ENCODE assay signal across 13 mouse cellular contexts in genomic region chr13:97064413-97064812, GRCm38 (mm10). TPM values are rescaled to one million over a fixed set of nuclear protein-coding genes. Genes with fewer than 3 reads are reported as not detected.
A peak's percentile ranks its signal among the peaks of the same experiment; 100 is the strongest.
DNase-seq lines count a peak whose midpoint lies in the region; ATAC-seq and TF ChIP-seq lines count a peak whose summit lies in the region.
"Had no signal": no experiment of that assay in that cellular context is flagged by ENCODE, and none has a peak within 500 bp of the region (broad histone marks: within the 10 kb centered on the region; RNA-seq: fewer than 3 reads in every experiment).

No protein-coding gene starts in this region.

- H3K4me2 ChIP-seq in hindbrain, embryonic 14.5 days (replicated peaks) = peak overlapping the region; percentile 12; the same call in 1 of the 2 replicates

- no peak overlapping the region for H3K27ac ChIP-seq in hindbrain, embryonic 14.5 days
- H3K27ac ChIP-seq in cerebellum, adult 2 months (ENCODE audit: insufficient read depth, low read length) = no peak overlapping the region

- no peak for DNase-seq in hindbrain, embryonic 14.5 days (ENCODE audit: low spot score)
- no peak for DNase-seq in cerebellum, adult 2 months
- no peak for DNase-seq in left cerebral cortex, postnatal 4 days
- DNase-seq: cerebellum, adult 18-20 months; heart, postnatal 10 days had no signal

- peaks cover 78% of the 10 kb centered on the region for H3K4me1 ChIP-seq in erythroblast, embryonic 14.5 days (ENCODE audit: control insufficient read depth)
- peaks cover 60% of the 10 kb centered on the region for H3K4me1 ChIP-seq in megakaryocyte, embryonic 14.5 days
- no peaks in the 10 kb centered on the region for H3K4me1 ChIP-seq in hindbrain, embryonic 14.5 days (replicated peaks; ENCODE audit: control insufficient read depth, insufficient read depth, low read length)
- H3K4me1 ChIP-seq in cerebellum, adult 2 months (ENCODE audit: control insufficient read depth, insufficient read depth, low read length) = no peaks in the 10 kb centered on the region; the same call in 1 of the 2 replicates

- 65% methylated on average over 3 of the region's 3 CpGs for WGBS in hindbrain, embryonic 14.5 days
- WGBS in cerebellum, adult 2 months = 43% methylated on average over 3 of the region's 3 CpGs

- H3K9me3 ChIP-seq in erythroblast, embryonic 14.5 days (ENCODE audit: control insufficient read depth, low read length) = no peaks in the 10 kb centered on the region
- peaks cover 20% of the 10 kb centered on the region for H3K9me3 ChIP-seq in megakaryocyte, embryonic 14.5 days
- H3K9me3 ChIP-seq in hindbrain, embryonic 14.5 days (ENCODE audit: control insufficient read depth, low read length) = no peaks in the 10 kb centered on the region

- H3K36me3 ChIP-seq in erythroblast, embryonic 14.5 days (ENCODE audit: control insufficient read depth) = no peaks in the 10 kb centered on the region; the same call in 1 of the 2 replicates
- H3K36me3 ChIP-seq in megakaryocyte, embryonic 14.5 days (replicated peaks; ENCODE audit: low read length) = peaks cover 9% of the 10 kb centered on the region
- no peaks in the 10 kb centered on the region for H3K36me3 ChIP-seq in hindbrain, embryonic 14.5 days (replicated peaks; ENCODE audit: control insufficient read depth, insufficient read depth)

- intact Hi-C loops in left cerebral cortex, postnatal 4 days (cut with DNase I) = no loop called here

- H3K27me3 ChIP-seq in erythroblast, embryonic 14.5 days (ENCODE audit: control insufficient read depth) = no peaks in the 10 kb centered on the region
- peaks cover 10% of the 10 kb centered on the region for H3K27me3 ChIP-seq in megakaryocyte, embryonic 14.5 days (replicated peaks)
- peaks cover 9% of the 10 kb centered on the region; the same call in 1 of the 2 replicates for H3K27me3 ChIP-seq in hindbrain, embryonic 14.5 days (ENCODE audit: control insufficient read depth, insufficient read depth, low read length)
- peaks cover 5% of the 10 kb centered on the region; the same call in 1 of the 2 replicates for H3K27me3 ChIP-seq in cerebellum, adult 2 months (ENCODE audit: control insufficient read depth, insufficient read depth, low read length)

- TF ChIP-seq POLR2A in cerebellum, adult 2 months (IDR thresholded peaks at IDR 0.05; ENCODE audit: borderline replicate concordance, insufficient read depth, low read length) = no peak

- no peak overlapping the region for H3K9ac ChIP-seq in hindbrain, embryonic 14.5 days

- H3K4me3 ChIP-seq in erythroblast, embryonic 14.5 days (replicated peaks) = peak overlapping the region; percentile 51
- peak overlapping the region; percentile 75 for H3K4me3 ChIP-seq in megakaryocyte, embryonic 14.5 days (replicated peaks)
- H3K4me3 ChIP-seq in hindbrain, embryonic 14.5 days (replicated peaks; ENCODE audit: low read length) = no peak overlapping the region
- H3K4me3 ChIP-seq in cerebellum, adult 2 months (replicated peaks; ENCODE audit: insufficient read depth, low read depth, low read length) = no peak overlapping the region

- ATAC-seq in erythroblast, adult 5-6 weeks (replicated peaks; ENCODE audit: low FRiP score, poor library complexity, severe bottlenecking) = no peak
- ATAC-seq in megakaryocyte, adult 5-6 weeks (ENCODE audit: poor library complexity, severe bottlenecking) = no peak
- ATAC-seq in hindbrain, embryonic 14.5 days (ENCODE audit: low FRiP score) = no peak
- peak; percentile 30 for ATAC-seq in megakaryocyte progenitor cell, adult 5-6 weeks (replicated peaks; ENCODE audit: poor library complexity)

- TF ChIP-seq CTCF in cerebellum, adult 2 months (IDR thresholded peaks at IDR 0.05; ENCODE audit: borderline replicate concordance, insufficient read depth, low read depth, low read length) = no peak

RNA-seq across cellular contexts. Expression of gene Fam169a, which starts 2.7 kb away (rescaled TPM):
- polyA plus RNA-seq in erythroblast, embryonic 14.5 days (2012) = 0.01 and 0.04 TPM in 2 replicates
- total RNA-seq in erythroblast, adult 5-6 weeks (2015; ENCODE audit: low replicate concordance) = under 0.01 and 1.7 TPM in 2 replicates
- 0.56 and 2.3 TPM in 2 replicates for total RNA-seq in erythroblast, adult 5-6 weeks (2017; ENCODE audit: low replicate concordance)
- polyA plus RNA-seq in megakaryocyte, embryonic 14.5 days (2012; ENCODE audit: insufficient read depth, low replicate concordance) = 0.25 TPM in 1 of 2 replicates, not detected in the other
- total RNA-seq in megakaryocyte, adult 5-6 weeks (2015) = 0.05 TPM in 1 of 2 replicates, not detected in the other
- 0.20 and 0.29 TPM in 2 replicates for total RNA-seq in megakaryocyte, adult 5-6 weeks (2017)
- polyA plus RNA-seq in hindbrain, embryonic 14.5 days (2014; fragmentation: Nextera tagmentation; extraction: Ambion mirVana) = 38.3 and 46.3 TPM in 2 replicates
- 0.10 TPM in 1 of 2 replicates, not detected in the other for total RNA-seq in megakaryocyte progenitor cell, adult 5-6 weeks (2015)
- total RNA-seq in megakaryocyte progenitor cell, adult 5-6 weeks (2017) = 0.17 and 0.44 TPM in 2 replicates
- polyA plus RNA-seq in cerebellum, adult 2 months (2012; rRNA removed) = 11.0 and 11.9 TPM in 2 replicates
- 10 to 100 TPM; 36.6 to 38.4 TPM for total RNA-seq in left cerebral cortex, postnatal 4 days (2021)

RNA-seq across cellular contexts. Expression of gene 1700029F12Rik, which starts 30.3 kb away (rescaled TPM):
- polyA plus RNA-seq in erythroblast, embryonic 14.5 days (2012) = not detected in 2 replicates
- not detected in 2 replicates for total RNA-seq in erythroblast, adult 5-6 weeks (2015; ENCODE audit: low replicate concordance)
- total RNA-seq in erythroblast, adult 5-6 weeks (2017; ENCODE audit: low replicate concordance) = not detected in 2 replicates
- polyA plus RNA-seq in megakaryocyte, embryonic 14.5 days (2012; ENCODE audit: insufficient read depth, low replicate concordance) = not detected in 2 replicates
- total RNA-seq in megakaryocyte, adult 5-6 weeks (2015) = not detected in 2 replicates
- not detected in 2 replicates for total RNA-seq in megakaryocyte, adult 5-6 weeks (2017)
- polyA plus RNA-seq in hindbrain, embryonic 14.5 days (2014; fragmentation: Nextera tagmentation; extraction: Ambion mirVana) = not detected in 2 replicates
- not detected in 2 replicates for total RNA-seq in megakaryocyte progenitor cell, adult 5-6 weeks (2015)
- not detected in 2 replicates for total RNA-seq in megakaryocyte progenitor cell, adult 5-6 weeks (2017)
- polyA plus RNA-seq in cerebellum, adult 2 months (2012; rRNA removed) = not detected in 2 replicates
- total RNA-seq in left cerebral cortex, postnatal 4 days (2021) = not detected
- total RNA-seq: heart, postnatal 10 days; left cerebral cortex, adult 18-20 months had no signal
- polyA plus RNA-seq: C2C12; stomach, embryonic 14.5 days had no signal

RNA-seq across cellular contexts. Expression of gene Gm6169, which starts 34.6 kb away (rescaled TPM):
- polyA plus RNA-seq in erythroblast, embryonic 14.5 days (2012) = not detected in 2 replicates
- total RNA-seq in erythroblast, adult 5-6 weeks (2015; ENCODE audit: low replicate concordance) = 4.6 and 9.0 TPM in 2 replicates
- total RNA-seq in erythroblast, adult 5-6 weeks (2017; ENCODE audit: low replicate concordance) = 0.98 and 2.9 TPM in 2 replicates
- polyA plus RNA-seq in megakaryocyte, embryonic 14.5 days (2012; ENCODE audit: insufficient read depth, low replicate concordance) = 0.32 TPM in 1 of 2 replicates, not detected in the other
- 37.0 and 37.2 TPM in 2 replicates for total RNA-seq in megakaryocyte, adult 5-6 weeks (2015)
- 7.2 and 8.5 TPM in 2 replicates for total RNA-seq in megakaryocyte, adult 5-6 weeks (2017)
- 0.60 and 1.2 TPM in 2 replicates for polyA plus RNA-seq in hindbrain, embryonic 14.5 days (2014; fragmentation: Nextera tagmentation; extraction: Ambion mirVana)
- total RNA-seq in megakaryocyte progenitor cell, adult 5-6 weeks (2015) = 3.6 and 4.2 TPM in 2 replicates
- 0.41 and 0.87 TPM in 2 replicates for total RNA-seq in megakaryocyte progenitor cell, adult 5-6 weeks (2017)
- 0.31 TPM in 1 of 2 replicates, not detected in the other for polyA plus RNA-seq in cerebellum, adult 2 months (2012; rRNA removed)
- 1 to 10 TPM in 1 of 2 experiments, not detected in 1; 6.2 TPM for total RNA-seq in left cerebral cortex, postnatal 4 days (2021)

Comparison
In these comparisons a context has a peak if more than half of its experiments do, and no peak if none do; other contexts are left out.
1. H3K4me3 ChIP-seq: peak in erythroblast, embryonic 14.5 days (single experiment) and megakaryocyte, embryonic 14.5 days (single experiment); none in hindbrain, embryonic 14.5 days (single experiment) and cerebellum, adult 2 months (single experiment).
2. RNA of gene Fam169a, which starts 2.7 kb away (total RNA-seq): 36.6 to 38.4 TPM in left cerebral cortex, postnatal 4 days; under 0.01 to 2.3 TPM in erythroblast, adult 5-6 weeks, 0.05 to 0.29 TPM in megakaryocyte, adult 5-6 weeks and 0.10 to 0.44 TPM in megakaryocyte progenitor cell, adult 5-6 weeks; every median in the first group is over 10 times any median in the second.